ENCODE assay signal across 10 mouse cellular contexts in the genomic region with DNA sequence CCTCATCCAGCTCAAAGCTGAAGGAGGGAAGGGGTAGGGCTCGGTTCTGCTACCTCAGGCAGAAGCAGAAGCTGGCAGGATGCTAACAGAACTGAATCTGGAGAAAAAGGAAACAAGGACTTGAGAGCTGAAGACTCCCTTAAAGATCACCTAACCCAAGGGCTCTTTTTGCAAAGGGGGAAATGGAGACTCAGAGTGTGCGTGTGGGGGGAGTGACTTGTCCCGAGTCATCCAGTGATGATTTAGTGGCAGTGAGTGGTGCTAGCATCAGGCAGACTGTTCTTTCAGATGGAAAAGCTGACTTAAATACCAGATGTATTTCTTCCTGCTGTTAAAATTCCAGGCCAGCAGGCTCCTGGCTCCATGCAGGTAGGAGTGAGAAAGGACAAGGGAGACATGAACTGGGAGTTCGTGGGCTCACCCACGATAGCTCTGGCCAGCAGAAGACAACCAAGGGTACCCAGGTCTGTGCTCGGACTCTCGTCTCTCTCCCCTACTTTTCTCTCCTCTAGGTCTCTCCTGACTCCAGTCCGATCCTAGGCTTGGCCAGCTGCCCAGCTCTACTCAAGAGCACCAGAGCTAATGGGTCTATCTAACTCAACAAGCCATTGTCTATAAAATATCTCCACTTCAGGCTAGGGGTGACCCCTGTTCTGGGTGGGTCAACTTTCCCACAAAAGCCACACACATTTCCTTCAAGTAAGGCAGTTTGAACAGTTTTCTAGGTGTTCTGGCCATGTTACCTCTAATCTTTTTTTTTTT. TPM values are rescaled to one million over a fixed set of nuclear protein-coding genes. Genes with fewer than 3 reads are reported as not detected.
DNase-seq lines count a peak whose midpoint lies in the region; ATAC-seq lines count a peak whose summit lies in the region.
"Had no signal": no experiment of that assay in that cellular context is flagged by ENCODE, and none has a peak within 500 bp of the region (broad histone marks: within the 10 kb centered on the region; RNA-seq: fewer than 3 reads in every experiment).

No protein-coding gene starts in this region.

- no peaks in the 10 kb centered on the region for H3K27me3 ChIP-seq in lung, embryonic 16.5 days (ENCODE audit: control insufficient read depth, insufficient read depth, low read depth, low read length)
- H3K27me3 ChIP-seq in neural tube, embryonic 11.5 days (ENCODE audit: control insufficient read depth, insufficient read depth, low read length), result no peaks in the 10 kb centered on the region

- peaks cover 8% of the 10 kb centered on the region; the same call in 1 of the 2 replicates for H3K4me1 ChIP-seq in lung, embryonic 16.5 days (replicated peaks; ENCODE audit: control insufficient read depth, insufficient read depth, low read length)
- H3K4me1 ChIP-seq in neural tube, embryonic 11.5 days (ENCODE audit: control insufficient read depth, insufficient read depth, low read length), result no peaks in the 10 kb centered on the region; the same call in 1 of the 2 replicates

- H3K4me3 ChIP-seq in lung, embryonic 16.5 days (ENCODE audit: low read length), result no peak overlapping the region
- H3K4me3 ChIP-seq in neural tube, embryonic 11.5 days (ENCODE audit: low read depth, low read length), result no peak overlapping the region
- H3K4me3 ChIP-seq: erythroblast, embryonic 14.5 days; myocyte had no signal

- peak; percentile 49; the same call in 1 of the 2 replicates for ATAC-seq in lung, embryonic 16.5 days (ENCODE audit: low read depth)
- no peak for ATAC-seq in neural tube, embryonic 11.5 days (ENCODE audit: insufficient read depth, low FRiP score, low TSS enrichment)

- no peak overlapping the region for H3K4me2 ChIP-seq in lung, embryonic 16.5 days (ENCODE audit: low read depth, low read length)
- H3K4me2 ChIP-seq in neural tube, embryonic 11.5 days (ENCODE audit: low read depth), result no peak overlapping the region

- no peak overlapping the region for H3K27ac ChIP-seq in lung, embryonic 16.5 days (ENCODE audit: low read length)
- peak overlapping the region; percentile 67; the same call in 1 of the 2 replicates for H3K27ac ChIP-seq in neural tube, embryonic 11.5 days (ENCODE audit: low read depth, low read length)

- peak; percentile 36 for DNase-seq in adrenal gland, postnatal 25 days
- no peak for DNase-seq in adrenal gland, postnatal 4 days (ENCODE audit: low spot score in 2 of 2)
- DNase-seq in lung, postnatal 14 days, result no peak
- DNase-seq in gastrocnemius, postnatal 25 days, result peak; percentile 10
- peak; percentile 25 for DNase-seq in neural tube, embryonic 11.5 days (ENCODE audit: low spot score)
- no peak for DNase-seq in left cerebral cortex, adult 11 months (ENCODE audit: low spot score)
- DNase-seq in frontal cortex, adult 2 months (ENCODE audit: extremely low spot score in 1 of 2, low spot score in 1 of 2), result no peak

- H3K36me3 ChIP-seq in lung, embryonic 16.5 days (ENCODE audit: control insufficient read depth, insufficient read depth, low read length), result no peaks in the 10 kb centered on the region
- no peaks in the 10 kb centered on the region for H3K36me3 ChIP-seq in neural tube, embryonic 11.5 days (ENCODE audit: control insufficient read depth, insufficient read depth, low read length)

- H3K9me3 ChIP-seq in lung, embryonic 16.5 days (ENCODE audit: control insufficient read depth, low read length), result no peaks in the 10 kb centered on the region
- no peaks in the 10 kb centered on the region for H3K9me3 ChIP-seq in neural tube, embryonic 11.5 days (ENCODE audit: control insufficient read depth, low read length)

- WGBS in lung, embryonic 16.5 days, result 41% methylated on average over 8 of the region's 8 CpGs
- 60% methylated on average over 8 of the region's 8 CpGs for WGBS in neural tube, embryonic 11.5 days

- no peak overlapping the region for H3K9ac ChIP-seq in lung, embryonic 16.5 days (ENCODE audit: low read length)
- no peak overlapping the region for H3K9ac ChIP-seq in neural tube, embryonic 11.5 days (ENCODE audit: low read length)

RNA-seq across cellular contexts. Expression of a gene that starts 8.5 kb away (rescaled TPM):
- total RNA-seq in adrenal gland, postnatal 25 days (2021), result 15.7 and 23.0 TPM in 2 replicates
- 10 to 100 TPM; 30.8 to 35.1 TPM for total RNA-seq in adrenal gland, postnatal 4 days (2021)
- 16.7 and 18.6 TPM in 2 replicates for polyA plus RNA-seq in lung, embryonic 16.5 days (2015; fragmentation: Nextera tagmentation; extraction: Ambion mirVana)
- 1 to 10 TPM; 2.7 to 2.9 TPM for total RNA-seq in gastrocnemius, postnatal 25 days (2021)
- polyA plus RNA-seq in neural tube, embryonic 11.5 days (2014; fragmentation: Nextera tagmentation; extraction: Ambion mirVana), result 59.3 and 65.5 TPM in 2 replicates
- 38.6 and 40.7 TPM in 2 replicates for polyA plus RNA-seq in frontal cortex, adult 2 months (2012; rRNA removed)

Comparison
In these comparisons a context has a peak if more than half of its experiments do, and no peak if none do; other contexts are left out.
1. DNase-seq: peak in adrenal gland, postnatal 25 days (single experiment), gastrocnemius, postnatal 25 days (single experiment) and neural tube, embryonic 11.5 days (single experiment); none in adrenal gland, postnatal 4 days (0 of 2), lung, postnatal 14 days (single experiment), left cerebral cortex, adult 11 months (single experiment) and frontal cortex, adult 2 months (0 of 2).